Mouse (Mus musculus) lung, postnatal 10 days (tissue): ENCODE data around the gene Pole2.
"Not testable (repeated sequence)": the region's sequence is repeated elsewhere in the genome, so short reads cannot be mapped to it uniquely, and the experiment has no call there.

Experiments used
- DNase-seq: peaks from one replicate; pipeline ENCODE4 v3.0.0; 2021

The Pole2 gene

GRCm38 (mm10) chr12:69177526-69177925, 50.5 kb downstream of the Pole2 start:
- DNase-seq: no peak

- DNase-seq: no peak
These were observed 52.0 kb downstream of the Pole2 start for GRCm38 (mm10) chr12:69175975-69176374.

GRCm38 (mm10) chr12:69171307-69171706, 56.7 kb downstream of the Pole2 start:
- no peak for DNase-seq

- DNase-seq: peak; percentile 87
These were observed 59.4 kb downstream of the Pole2 start, which contains the start of gene Lrr1 for GRCm38 (mm10) chr12:69168461-69169106. Gene Lrr1, plus strand, starts transcription at chr12:69168814.

GRCm38 (mm10) chr12:69167656-69168460, 60.1 kb downstream of the Pole2 start:
- no peak for DNase-seq

- not testable (repeated sequence) for DNase-seq
These were observed 61.0 kb downstream of the Pole2 start for GRCm38 (mm10) chr12:69166861-69167581.

GRCm38 (mm10) chr12:69164904-69165303, 63.1 kb downstream of the Pole2 start:
- DNase-seq: no peak

GRCm38 (mm10) chr12:69163586-69163985, 64.4 kb downstream of the Pole2 start:
- not testable (repeated sequence) for DNase-seq

- DNase-seq: not testable (repeated sequence)
These were observed 67.3 kb downstream of the Pole2 start for GRCm38 (mm10) chr12:69160677-69161076.

- peak; percentile 39 for DNase-seq
These were observed 68.4 kb downstream of the Pole2 start for GRCm38 (mm10) chr12:69159578-69159940.

GRCm38 (mm10) chr12:69158765-69159577, 69.0 kb downstream of the Pole2 start, which contains the start of gene Rps29:
Gene Rps29, minus strand, starts transcription at chr12:69159186.
- DNase-seq: peak; percentile 98

- no peak for DNase-seq
These were observed 69.6 kb downstream of the Pole2 start for GRCm38 (mm10) chr12:69158366-69158764.

GRCm38 (mm10) chr12:69157107-69157506, 70.9 kb downstream of the Pole2 start:
- no peak for DNase-seq

GRCm38 (mm10) chr12:69156436-69156835, 71.6 kb downstream of the Pole2 start:
- DNase-seq: no peak

- no peak for DNase-seq
These were observed 72.1 kb downstream of the Pole2 start for GRCm38 (mm10) chr12:69155923-69156322.
